Mouse (Mus musculus): ENCODE measurements at regions not wholly inside any gene's neighbourhood (a gene's known extent, or its start where the extent isn't known, plus 50 kb on each side); places are given as distances from the start of the nearest gene placed in this dataset.

DNA sequence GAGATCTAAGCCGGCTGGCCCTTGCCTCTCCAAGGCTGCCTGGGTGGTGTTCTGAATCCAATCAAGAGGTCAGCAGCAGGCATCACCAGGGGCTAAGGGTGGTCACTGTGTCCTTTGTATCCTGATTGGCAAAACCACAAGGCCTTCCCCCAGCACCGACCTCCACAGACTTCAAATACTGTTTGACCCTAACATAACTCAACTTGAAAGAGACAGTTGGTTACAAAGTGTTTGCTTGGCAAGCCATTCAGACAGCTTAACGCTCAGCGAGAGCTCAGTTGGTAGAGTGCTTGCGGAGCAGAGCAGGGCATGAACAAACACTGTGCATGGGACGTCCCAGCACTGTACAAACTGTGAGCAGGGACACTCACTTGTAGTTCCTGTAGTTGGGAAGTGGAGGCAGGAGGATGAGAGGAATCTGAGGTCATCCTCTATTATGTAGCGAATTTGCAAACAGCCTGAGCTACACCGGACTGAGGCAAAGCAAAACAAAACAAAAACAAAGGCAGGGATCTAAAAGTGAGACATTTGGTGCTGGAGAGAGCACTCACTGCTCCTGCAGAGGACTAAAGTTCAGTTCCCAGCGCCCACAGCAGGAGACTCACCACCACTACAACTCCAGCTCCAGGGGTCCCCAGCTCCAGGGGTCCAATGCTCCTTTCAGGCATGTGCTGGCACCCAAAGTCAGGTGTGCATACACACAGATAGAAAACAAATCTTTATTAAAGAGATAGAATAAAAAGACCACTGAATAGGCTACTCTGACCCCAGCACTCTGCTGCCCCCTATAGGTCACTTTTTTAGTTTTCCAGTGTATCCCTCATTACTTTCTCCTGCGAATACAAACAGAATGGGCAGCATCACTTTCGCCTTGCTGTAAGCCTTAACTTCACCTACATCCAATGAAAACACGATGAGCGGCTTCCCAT, 273.5 kb downstream of the Prex1 start:
- intact Hi-C loops (cut with DNase I): loop anchor here (5.0 to 10.0 kb wide), 3 partner anchors 125 to 333 kb away; partner anchors contain the start of gene Sulf2

DNA sequence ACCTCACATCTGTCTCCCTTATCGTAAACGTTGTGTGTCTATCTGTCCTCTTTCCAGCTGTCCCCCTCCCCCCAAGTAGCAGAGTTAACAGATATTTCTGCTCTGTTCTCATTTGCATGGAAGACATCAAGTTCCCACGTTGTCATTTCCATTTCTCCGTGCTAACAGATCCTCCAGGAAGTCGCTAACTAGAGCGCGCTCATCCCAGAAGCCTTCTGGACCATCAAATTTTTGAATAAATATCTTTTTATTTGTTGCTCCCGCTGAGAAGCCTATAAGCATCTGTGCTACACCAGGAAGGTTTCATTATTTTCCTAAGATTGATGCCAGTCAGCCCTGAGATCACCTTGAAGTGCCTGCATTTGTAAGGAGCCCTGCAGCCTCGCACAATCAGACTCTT, 275.4 kb downstream of the Prex1 start:
- intact Hi-C loops (cut with DNase I): no loop called here

DNA sequence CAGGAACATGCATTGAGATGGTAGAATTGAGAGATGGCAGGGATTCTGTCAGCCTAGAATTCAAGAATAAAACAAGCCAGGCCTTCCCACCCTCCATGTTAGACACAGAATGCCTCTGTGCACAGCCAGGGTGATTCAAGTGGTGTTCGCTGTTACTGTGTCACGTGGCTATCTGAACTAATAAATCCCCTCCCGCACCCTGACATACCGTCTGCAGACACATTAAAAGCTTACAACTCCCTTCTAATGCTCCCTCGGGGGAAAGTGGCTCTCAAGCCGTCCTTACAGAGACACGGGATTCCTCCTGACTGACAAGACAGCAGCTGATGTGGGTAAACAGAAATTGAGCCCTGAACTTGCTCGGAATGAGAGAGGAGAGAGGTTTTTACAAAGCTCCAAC, 279.1 kb downstream of the Prex1 start:
- intact Hi-C loops (cut with DNase I): no loop called here

DNA sequence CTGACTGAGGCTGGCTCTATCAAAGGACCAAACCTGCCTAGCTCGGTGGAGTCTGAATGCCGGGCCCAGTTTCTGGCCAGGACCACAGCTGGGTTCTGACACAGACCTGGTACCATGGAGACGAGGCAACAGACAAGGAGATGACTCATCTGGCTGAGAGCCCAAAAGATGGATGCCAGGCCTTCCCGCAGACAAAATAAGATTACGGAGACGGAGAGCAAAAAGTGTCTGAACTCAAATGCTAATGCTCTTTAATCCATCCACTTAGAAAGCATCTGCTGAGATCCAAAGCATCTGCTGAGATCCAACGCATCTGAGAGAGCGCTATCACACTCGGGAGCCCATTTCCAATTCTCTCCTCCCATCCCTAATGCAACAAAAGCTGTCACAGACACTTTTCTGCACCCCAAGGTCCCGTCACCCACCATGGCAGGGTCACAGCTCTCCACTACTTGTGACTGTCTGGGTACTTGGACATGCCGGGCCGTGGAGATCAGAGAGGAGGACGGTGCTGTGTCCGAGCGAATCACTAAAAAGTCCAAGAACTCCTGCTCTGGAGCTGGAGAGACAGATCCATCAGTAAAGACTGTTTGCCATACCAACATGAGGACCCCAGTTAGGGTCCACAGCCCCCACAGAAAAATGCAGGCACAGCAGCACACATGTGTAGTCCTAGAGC, 278.3 kb upstream of the Sulf2 start:
- intact Hi-C loops (cut with DNase I): no loop called here

DNA sequence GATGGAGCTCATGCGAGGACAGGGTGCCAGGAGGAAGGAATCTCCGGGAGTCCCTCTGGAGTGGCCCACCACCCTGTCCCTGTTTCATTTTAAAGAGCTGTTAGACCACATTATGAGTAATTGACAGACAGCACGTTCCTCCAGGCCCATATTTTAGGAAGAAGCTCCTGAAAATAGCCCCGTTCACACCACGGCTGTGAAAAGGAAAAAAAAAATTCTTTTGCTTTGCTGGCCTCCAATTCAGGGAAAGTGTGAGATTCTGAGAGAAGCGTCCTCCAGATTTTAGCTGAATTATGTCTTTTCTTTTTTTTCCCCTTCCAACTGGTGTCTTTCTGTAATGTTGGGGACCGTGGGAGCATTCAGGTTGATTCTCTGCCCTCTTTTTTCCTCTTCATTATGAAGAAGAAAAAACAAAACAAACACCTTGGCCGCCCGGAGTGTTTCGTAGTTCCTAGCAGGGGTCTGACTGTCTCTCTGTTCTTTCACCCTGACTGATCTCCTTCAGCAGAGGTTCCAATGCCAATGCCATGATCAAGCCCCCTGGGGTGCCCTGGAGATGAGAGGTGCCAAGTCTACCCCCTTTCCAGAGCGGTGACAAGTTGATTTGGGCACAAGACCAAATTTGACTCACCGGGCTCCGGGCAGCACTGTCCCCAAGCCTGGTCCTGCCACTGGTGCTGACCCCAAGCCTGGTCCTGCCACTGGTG, 277.6 kb upstream of the Sulf2 start:
- intact Hi-C loops (cut with DNase I): no loop called here

DNA sequence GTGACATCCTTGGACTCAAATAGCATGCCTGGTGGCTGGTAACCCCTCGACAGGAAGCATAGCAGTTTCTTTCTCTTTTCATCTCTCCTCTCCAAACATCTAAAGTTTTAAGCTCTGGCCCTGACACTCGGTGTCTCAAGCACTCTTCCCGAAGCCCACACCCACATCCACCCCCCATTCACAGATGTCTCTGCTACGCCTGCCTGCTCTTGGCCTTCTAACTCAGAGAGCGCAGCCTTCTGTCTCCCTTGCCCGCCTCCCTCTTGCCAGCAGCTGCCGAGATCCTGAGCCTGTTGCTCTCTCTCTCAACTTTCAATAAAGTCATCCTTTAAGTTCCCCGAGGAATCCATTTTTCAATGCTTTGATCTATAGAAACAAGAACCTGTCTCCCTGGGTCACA, 277.1 kb upstream of the Sulf2 start:
- intact Hi-C loops (cut with DNase I): no loop called here

DNA sequence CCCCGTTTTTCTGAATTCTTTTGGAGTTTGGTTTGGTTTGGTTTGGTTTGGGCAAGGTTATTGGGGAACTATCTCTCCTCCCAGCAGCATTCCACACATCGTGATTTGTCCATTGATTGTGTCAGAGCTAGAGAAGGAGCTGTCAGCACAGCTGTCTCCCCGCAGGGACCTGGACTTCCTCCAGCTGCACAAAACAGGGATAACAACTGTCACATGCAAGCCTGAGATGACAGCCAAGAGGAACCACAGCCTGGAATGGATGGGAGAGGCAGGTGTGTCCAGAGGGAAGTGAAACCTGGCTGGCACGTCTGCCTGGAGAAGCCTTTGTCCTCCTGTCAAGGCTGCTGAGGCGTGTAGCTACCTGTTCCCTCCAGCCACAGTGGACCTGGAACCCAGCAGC, 274.5 kb upstream of the Sulf2 start:
- intact Hi-C loops (cut with DNase I): no loop called here

DNA sequence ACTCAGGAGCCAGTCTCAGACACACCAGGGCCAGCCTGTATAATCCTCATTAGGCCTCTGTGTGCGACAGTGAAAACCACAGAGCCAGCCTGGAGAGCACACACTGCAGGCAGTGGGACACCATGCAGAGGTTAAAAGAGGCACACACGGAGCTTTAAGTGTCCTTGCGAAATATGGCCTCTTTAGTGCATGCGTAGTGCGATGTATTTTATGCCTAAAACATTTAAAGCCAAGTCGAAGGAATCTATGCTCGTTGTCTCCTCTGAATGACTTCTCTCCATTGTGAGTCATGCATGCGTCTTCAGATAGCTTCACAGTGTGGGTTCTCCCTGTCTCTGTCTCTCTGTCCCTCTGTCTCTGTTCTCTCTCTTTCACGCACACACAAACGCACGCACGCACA, 274.0 kb upstream of the Sulf2 start:
- intact Hi-C loops (cut with DNase I): no loop called here

DNA sequence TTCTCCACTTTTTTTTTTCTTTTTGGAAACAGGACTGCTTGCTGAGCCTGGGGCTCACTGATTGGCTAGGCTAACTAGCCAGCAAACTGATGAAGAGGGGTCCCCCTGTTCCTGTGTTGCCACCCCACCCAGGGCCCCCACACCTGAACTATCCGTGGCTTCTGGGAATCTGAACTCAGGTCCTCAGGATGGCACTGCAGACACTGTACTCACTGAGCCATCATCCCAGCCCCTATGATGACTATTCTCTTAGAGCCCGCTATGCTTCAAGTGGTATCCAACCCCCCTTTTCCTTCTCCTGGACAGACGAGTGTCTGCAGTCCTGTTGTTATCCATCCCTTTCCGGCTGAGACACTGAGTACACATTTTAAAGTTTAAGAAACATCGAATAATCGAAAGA, 271.9 kb upstream of the Sulf2 start:
- intact Hi-C loops (cut with DNase I): no loop called here

DNA sequence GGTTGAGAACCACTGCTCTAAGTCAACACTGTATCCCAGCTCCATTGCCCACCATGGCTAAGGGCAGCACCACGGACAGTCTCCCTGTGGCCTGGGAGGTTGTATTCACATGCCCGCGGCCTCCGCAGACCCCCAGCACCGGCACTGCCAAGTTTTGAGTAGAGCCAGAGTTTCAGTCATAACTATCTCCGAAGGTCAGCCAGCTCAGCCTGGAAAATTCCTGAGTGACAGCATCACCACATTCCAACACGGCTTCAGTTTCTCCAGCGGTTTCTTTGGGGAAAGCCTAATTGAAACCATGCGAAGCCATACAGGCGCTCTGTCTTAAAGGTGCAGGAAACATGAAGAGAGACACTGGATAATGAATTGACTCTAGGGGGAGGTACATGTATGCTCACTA, 271.5 kb upstream of the Sulf2 start:
- intact Hi-C loops (cut with DNase I): no loop called here

DNA sequence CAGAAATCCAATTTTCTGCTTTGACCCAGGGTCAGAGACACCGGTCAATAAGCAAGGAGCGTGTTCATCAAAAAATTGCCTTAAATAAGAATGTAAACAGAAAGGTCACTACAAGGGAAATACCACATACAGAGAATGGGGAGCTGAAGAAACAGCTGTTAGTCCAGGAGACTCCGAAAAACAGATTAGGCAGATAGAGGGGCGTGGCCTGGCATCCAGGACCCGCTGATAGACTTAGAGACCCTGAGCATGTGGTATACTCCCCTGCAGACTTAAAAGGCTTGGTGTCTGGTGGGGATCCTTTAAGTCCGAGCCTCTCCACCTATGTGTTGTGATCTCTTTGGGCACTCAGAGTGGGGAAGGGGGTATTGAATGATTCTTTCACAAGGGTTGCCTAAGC, 271.0 kb upstream of the Sulf2 start:
- intact Hi-C loops (cut with DNase I): no loop called here

DNA sequence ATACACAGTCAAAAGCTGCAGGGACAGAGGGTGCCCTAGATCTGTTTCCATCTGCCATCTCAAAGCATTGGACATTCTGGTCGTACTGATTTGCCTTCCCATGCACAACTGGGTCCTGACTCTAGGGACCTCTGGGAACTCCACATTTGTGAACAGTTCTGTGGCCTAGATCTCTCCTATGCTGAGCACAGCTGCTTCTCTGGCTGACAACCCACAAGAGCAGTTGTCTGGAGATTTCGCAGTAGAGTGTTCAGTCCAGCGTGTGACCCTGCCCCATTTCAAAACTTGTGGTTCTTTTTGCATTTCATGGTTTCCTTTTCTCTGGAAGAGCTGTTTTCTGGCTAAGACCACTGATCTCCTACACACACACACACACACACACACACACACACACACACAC, 269.7 kb upstream of the Sulf2 start:
- intact Hi-C loops (cut with DNase I): no loop called here

DNA sequence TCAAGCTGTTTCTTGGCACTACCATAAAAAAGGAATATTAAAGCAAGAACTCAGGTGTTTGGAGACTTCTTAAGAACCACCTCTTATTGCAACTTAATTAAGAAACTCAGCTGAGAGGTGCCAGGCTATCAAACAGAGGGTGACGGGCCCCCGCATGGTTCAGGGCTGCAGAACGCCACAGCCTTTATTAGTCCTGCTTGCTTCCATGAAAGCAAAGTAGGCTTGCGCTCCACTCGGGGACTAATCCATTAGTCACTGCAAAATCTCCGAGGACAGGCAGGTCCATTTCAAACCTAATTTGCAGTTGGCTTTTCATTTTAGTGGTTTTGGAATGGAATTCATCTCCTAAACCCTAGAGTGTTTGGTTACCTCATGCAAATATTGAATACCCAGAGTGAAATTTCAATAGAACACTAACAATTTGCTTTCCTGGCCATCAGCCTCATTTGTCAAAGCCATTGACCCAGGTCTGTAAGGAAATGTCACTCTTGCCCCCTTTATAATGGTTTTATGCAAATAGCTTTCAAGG, 267.7 kb upstream of the Sulf2 start:
- intact Hi-C loops (cut with DNase I): no loop called here

DNA sequence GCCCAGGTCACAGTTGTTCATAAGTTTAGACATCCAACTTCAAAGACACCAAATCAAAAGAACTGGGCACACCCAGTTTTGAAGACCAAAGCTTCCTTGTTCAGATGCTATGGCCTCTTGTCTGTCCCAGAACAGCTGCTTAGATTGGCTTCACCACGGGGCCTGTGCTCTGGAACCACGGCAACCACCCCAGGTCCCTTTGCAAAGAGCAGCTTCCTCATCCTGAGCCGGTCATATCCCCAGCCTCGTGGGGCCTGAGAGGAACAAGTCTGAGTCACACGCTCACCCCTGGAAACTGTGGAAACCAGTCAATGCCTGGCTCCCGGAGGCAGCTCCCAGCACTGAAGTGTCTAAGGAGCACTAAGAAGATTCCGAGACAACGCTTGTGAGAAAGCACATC, 264.8 kb upstream of the Sulf2 start:
- intact Hi-C loops (cut with DNase I): no loop called here

DNA sequence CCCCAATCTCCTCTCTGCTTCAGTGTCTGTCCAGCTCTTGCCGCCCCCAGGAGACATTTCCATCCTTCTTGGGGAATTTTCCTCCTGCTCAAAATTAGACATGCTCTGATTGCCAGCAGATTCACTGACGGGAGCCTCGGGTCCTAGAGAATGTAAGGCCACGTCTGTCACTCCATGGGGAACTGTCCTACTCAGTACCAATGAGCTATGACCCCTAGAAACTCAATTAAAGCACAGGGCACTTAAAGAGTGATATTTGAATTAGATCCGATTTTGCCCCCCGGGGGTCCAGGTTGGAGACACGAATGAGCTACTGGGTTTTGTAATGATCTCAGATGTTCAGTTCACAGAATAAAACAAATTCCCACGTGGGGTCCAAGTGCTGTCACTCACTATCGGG, 263.8 kb upstream of the Sulf2 start:
- intact Hi-C loops (cut with DNase I): no loop called here

DNA sequence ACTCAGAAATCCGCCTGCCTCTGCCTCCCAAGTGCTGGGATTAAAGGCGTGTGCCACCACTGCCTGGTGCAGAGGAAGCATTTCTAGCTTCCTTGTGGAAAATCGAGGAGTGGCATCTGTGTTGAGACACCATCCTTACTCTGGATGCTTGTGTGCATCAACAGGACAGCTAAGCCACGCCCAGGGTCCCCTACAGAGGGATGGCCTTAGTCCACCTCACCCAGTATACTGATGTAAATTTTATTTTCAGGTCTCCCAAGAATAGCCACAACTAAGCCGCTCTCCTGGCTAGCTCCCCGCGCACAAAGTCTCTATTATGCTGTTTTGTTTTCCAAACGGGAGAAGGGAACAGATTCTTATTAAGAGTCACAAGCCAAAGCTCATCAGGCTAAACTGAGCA, 262.8 kb upstream of the Sulf2 start:
- intact Hi-C loops (cut with DNase I): no loop called here

DNA sequence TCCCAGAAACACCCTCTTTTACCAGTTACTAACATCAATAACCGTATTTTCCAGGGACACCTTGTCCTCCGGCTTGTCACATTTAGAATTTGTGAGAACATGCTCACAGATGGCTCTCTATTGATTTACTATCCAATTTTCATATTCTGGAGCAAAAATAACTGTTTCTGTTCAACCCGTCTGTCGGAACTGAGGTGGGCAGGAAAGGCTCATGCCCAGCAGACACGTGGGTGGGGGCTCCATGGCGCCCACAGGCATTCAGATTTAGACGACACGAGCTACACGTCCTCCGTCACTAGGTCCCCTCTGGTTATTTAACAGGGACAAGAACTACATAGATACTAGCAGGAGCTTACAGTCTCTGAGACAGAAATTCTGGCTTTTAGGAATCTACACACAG, 262.2 kb upstream of the Sulf2 start:
- intact Hi-C loops (cut with DNase I): no loop called here

DNA sequence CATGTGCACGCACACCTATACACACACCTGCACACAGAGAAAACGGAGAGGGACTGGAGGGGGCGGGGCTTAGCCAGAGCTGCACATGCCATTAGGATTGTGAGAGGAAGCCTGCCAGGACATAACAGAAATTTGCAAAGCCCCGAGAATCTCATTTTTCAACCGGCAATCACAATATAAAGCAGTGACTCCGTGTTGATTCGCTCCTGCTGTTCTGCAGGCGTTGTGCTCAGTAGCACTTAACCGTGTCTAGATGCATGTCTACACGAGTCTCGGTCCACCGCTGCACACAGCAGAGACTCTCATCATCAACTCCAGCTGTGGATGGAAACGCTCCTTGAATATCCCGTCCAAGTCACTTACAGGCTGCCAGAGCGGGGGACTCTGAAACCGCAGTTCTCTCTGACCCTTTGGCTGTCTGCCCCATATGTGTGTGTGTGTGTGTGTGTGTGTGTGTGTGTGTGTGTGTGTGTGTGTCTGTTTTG, 260.1 kb upstream of the Sulf2 start:
- intact Hi-C loops (cut with DNase I): no loop called here

DNA sequence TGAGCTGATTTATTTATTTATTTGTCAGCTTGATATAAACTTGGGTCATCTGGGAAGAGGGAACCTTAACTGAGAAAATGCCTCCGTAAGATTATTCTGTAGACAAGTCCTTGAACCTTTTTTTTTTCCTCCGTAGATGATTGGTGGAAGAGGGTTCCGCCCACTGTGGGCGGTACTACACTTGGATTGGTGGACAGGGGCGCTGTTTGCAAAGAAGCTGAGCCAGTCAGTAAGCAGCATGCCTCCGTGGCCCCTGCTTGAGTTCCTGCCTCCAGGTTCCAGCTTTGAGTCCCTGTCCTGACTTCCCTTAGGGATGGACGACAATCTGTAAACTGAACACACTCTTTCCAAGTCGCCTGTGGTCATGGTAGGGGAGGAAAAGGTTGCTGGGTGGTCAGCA, 259.4 kb upstream of the Sulf2 start:
- intact Hi-C loops (cut with DNase I): no loop called here

DNA sequence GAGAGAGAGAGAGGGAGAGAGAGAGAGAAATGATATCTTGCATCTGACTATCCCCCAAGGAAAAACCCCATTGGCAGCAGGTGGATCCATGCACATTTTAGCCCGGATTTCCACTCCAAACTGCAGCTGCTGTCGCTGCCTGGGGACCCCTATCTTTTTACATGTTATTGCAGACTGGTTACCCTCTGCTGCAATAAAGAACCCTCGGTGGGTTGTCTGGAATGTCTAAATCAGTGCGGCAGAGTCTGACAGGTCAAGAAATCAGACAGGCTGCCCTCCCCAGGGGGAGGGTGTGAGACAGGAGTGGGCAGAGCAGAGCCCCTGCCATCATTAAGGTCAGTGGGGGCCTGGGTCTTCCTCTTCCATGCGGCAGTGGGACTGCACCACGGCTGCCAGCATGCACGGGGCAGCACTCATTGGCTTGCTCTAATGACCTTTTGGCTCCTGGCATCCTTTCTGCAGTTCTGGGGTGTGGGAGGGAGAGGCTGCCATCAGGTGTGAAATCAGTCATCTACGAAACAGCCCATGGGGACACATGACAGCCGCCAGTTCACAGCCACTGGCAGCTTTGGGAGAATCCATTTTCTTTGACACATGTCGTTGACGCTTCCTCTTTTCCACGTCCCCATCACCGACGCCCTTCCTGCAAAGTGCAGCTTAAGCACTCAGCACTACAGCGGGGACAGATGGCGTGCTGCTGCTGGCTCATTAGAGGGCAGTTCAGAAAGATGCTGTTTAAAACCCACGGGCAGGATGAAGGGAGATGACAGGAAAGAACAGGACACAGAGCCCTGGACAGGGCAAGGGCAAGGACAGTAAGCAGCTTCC, 256.8 kb upstream of the Sulf2 start:
- intact Hi-C loops (cut with DNase I): no loop called here

DNA sequence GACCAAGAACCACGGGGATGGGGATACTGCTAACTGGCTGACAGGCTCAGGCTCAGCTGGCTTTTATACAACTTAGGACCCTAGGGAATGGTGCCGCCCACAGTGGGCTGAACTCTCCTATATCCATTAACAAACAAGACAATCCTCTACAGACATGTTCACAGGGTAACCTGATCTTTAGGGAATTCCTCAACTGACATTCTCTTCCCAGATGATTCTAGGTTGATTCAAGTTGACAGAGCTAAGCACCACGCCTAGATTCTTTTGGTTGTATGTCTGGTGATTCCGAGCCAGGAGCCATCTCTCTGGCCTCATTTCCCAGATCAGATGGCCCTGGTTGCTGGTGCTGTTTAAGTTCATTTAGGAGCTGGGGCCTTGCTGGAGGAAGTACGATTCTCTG, 253.9 kb upstream of the Sulf2 start:
- intact Hi-C loops (cut with DNase I): no loop called here

Measured in adrenal gland (tissue).